Mouse (Mus musculus): ENCODE measurements around the gene Ddx25. TPM values are rescaled to one million over a fixed set of nuclear protein-coding genes. Genes with fewer than 3 reads are reported as not detected.

Ddx25 gene
- polyA plus RNA-seq, 1 experiment from 2014 or later, result 1.2 TPM

DNA sequence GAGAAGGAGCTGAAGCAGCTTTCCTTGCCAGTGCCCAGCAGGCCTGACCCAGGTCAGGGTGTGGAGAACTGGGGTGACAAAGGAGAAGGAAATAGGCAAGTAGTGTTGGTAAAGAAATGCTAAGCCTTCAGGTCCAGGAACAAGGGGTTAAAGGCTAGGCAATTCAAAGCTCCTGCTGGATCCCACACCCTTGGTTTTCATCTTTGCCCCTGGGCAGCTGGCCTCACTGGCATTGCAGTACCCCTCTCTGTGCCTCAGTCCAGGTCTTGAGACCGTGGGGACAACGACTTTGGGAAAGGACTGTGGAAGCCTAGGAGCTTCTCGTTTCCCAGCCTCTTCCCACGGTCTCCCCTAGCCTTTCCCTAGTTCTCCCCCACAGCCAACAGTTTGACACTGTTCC lies 44.4 kb downstream of the Ddx25 start:
- Histone ChIP-seq H3K27me3 (ENCODE audit: control insufficient read depth, insufficient read depth, low read length) (no peaks in the 10 kb centered on the region), H3K4me2 (ENCODE audit: low read depth, low read length) (no peak overlapping the region), H3K27ac (ENCODE audit: low read length) (no peak overlapping the region), H3K9ac (ENCODE audit: low read length) (no peak overlapping the region), H3K4me1 (ENCODE audit: control insufficient read depth, insufficient read depth, low read length) (no peaks in the 10 kb centered on the region), H3K36me3 (ENCODE audit: control insufficient read depth, insufficient read depth, low read length) (no peaks in the 10 kb centered on the region), H3K4me3 (replicated peaks; ENCODE audit: low read length) (no peak overlapping the region), H3K9me3 (replicated peaks; ENCODE audit: control insufficient read depth, low read length) (no peaks in the 10 kb centered on the region)
- no peak for ATAC-seq (ENCODE audit: insufficient read depth, low FRiP score)
- WGBS, result 81% methylated on average over 4 of the region's 4 CpGs

DNA sequence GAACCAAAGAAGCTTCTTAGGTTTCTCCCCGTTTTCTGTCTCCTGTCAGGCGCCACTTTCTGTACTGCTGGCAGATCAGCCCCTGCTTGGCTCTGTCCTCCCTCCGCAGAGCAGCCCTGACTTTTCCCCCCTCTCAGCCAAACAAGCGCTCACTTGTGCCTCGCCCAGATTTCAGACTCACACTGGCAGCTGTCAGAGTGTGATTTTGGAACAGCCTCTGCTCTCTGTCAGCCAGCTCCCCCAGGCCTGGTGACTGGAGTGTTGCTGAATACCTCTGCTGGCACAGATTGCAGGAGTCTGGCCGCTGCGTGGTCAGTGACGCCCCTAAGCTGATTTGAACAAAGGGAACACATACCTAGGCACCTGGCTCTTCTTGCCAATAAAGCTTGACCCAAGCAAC lies 50.1 kb downstream of the Ddx25 start:
- Histone ChIP-seq H3K4me2 (ENCODE audit: low read depth, low read length) (no peak overlapping the region), H3K9me3 (replicated peaks; ENCODE audit: control insufficient read depth, low read length) (no peaks in the 10 kb centered on the region), H3K4me3 (replicated peaks; ENCODE audit: low read length) (no peak overlapping the region), H3K4me1 (ENCODE audit: control insufficient read depth, insufficient read depth, low read length) (0 out of 2 replicates have a peak, but pooled peaks cover 3% of the 10 kb centered on the region), H3K9ac (ENCODE audit: low read length) (no peak overlapping the region), H3K27me3 (ENCODE audit: control insufficient read depth, insufficient read depth, low read length) (no peaks in the 10 kb centered on the region), H3K36me3 (ENCODE audit: control insufficient read depth, insufficient read depth, low read length) (0 out of 2 replicates have a peak, but pooled peaks cover 4% of the 10 kb centered on the region), H3K27ac (ENCODE audit: low read length) (0 out of 2 replicates have a peak overlapping the region, but pooled peaks have one; percentile 5)
- ATAC-seq (ENCODE audit: insufficient read depth, low FRiP score), result peak; percentile 42; the same call in 1 of the 2 replicates
- WGBS, result 39% methylated on average over 8 of the region's 8 CpGs

DNA sequence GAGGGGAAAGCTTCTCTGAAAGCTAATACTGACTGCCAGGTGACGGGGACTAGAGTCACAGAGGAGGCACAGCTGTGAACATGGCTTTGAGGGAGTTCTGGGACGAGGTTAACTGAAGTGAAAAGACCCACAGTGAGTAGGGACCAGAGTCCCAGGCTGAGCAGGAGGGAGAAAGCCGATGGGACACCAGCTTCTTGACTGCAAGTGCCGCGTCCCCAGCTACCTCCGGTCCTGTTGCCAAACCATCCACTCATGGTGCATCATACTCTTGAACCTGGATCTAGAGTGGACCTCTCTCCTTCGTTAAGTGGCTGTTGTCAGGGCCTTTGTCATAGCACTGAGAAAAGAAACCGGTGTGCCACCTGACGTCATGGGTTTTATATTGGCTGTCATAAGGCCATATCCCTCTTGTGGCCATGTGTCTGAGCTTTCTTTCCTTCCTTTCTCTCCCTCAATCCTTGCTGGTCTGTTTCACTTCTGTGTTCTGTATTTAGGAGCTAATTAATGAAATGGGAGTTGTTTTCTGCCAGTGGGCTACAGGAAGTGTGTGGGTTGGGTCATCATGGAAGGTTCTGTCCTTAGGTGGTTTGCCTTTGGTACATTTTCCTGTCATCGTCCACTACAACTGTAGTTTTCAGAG lies 55.8 kb downstream of the Ddx25 start:
- H3K36me3 ChIP-seq (ENCODE audit: control insufficient read depth, insufficient read depth, low read length), result 0 out of 2 replicates have a peak, but pooled peaks cover 4% of the 10 kb centered on the region
- no peak overlapping the region for H3K27ac ChIP-seq (ENCODE audit: low read length)
- H3K4me3 ChIP-seq (replicated peaks; ENCODE audit: low read length), result no peak overlapping the region
- no peaks in the 10 kb centered on the region for H3K9me3 ChIP-seq (replicated peaks; ENCODE audit: control insufficient read depth, low read length)
- no peak overlapping the region for H3K9ac ChIP-seq (ENCODE audit: low read length)
- ATAC-seq (ENCODE audit: insufficient read depth, low FRiP score), result no peak
- WGBS, result 91% methylated on average over 10 of the region's 10 CpGs
- H3K4me1 ChIP-seq (ENCODE audit: control insufficient read depth, insufficient read depth, low read length), result no peaks in the 10 kb centered on the region
- H3K4me2 ChIP-seq (ENCODE audit: low read depth, low read length), result no peak overlapping the region
- no peaks in the 10 kb centered on the region for H3K27me3 ChIP-seq (ENCODE audit: control insufficient read depth, insufficient read depth, low read length)

DNA sequence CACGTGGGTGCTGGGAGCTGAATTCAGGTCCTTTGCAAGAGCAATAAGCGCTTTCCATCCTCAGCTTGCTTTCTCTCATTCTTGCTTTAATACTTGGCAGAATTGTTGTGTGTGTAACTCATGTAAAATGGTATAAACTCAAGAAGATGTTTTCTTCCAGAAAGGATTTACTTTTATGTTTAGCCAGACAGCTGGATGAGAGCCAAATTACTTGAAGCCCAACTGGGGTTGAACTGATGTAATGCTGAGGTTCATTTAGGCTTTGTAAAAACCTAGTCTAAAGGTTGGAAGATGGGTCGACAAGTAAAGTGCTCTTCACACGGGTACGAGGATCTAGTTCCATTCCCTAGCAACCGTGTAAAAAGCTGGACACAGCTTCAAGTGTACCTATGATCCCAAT lies 58.4 kb downstream of the Ddx25 start:
- Histone ChIP-seq H3K9me3 (replicated peaks; ENCODE audit: control insufficient read depth, low read length) (no peaks in the 10 kb centered on the region), H3K27me3 (ENCODE audit: control insufficient read depth, insufficient read depth, low read length) (no peaks in the 10 kb centered on the region), H3K36me3 (ENCODE audit: control insufficient read depth, insufficient read depth, low read length) (no peaks in the 10 kb centered on the region), H3K4me1 (ENCODE audit: control insufficient read depth, insufficient read depth, low read length) (no peaks in the 10 kb centered on the region), H3K9ac (ENCODE audit: low read length) (no peak overlapping the region), H3K4me2 (ENCODE audit: low read depth, low read length) (no peak overlapping the region), H3K4me3 (replicated peaks; ENCODE audit: low read length) (no peak overlapping the region), H3K27ac (ENCODE audit: low read length) (no peak overlapping the region)
- 76% methylated on average over 6 of the region's 6 CpGs for WGBS
- ATAC-seq (ENCODE audit: insufficient read depth, low FRiP score), result no peak

DNA sequence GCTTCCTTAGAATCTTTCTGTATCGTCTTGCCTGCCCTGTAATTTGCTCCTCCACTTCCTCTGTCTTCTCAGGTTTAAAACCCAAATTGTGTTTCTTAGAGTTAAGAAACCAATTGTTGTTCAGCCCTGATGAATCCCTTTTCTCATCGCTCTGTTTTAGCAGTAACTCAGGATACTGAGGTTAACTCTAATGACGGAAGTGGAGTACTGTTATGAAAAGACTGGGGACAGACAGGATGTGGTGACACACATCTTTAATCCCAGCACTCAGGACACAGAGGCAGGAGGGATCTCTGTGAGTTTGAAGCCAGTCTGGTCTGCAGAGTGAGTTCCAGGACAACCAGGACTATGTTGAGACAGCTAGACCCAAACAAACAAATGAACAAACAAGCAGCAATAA lies 62.9 kb downstream of the Ddx25 start:
- Histone ChIP-seq H3K27ac (ENCODE audit: low read length) (no peak overlapping the region), H3K9ac (ENCODE audit: low read length) (no peak overlapping the region), H3K36me3 (ENCODE audit: control insufficient read depth, insufficient read depth, low read length) (no peaks in the 10 kb centered on the region), H3K4me1 (ENCODE audit: control insufficient read depth, insufficient read depth, low read length) (no peaks in the 10 kb centered on the region), H3K9me3 (replicated peaks; ENCODE audit: control insufficient read depth, low read length) (no peaks in the 10 kb centered on the region), H3K4me3 (replicated peaks; ENCODE audit: low read length) (no peak overlapping the region), H3K4me2 (ENCODE audit: low read depth, low read length) (no peak overlapping the region), H3K27me3 (ENCODE audit: control insufficient read depth, insufficient read depth, low read length) (no peaks in the 10 kb centered on the region)
- ATAC-seq (ENCODE audit: insufficient read depth, low FRiP score), result no peak
- WGBS, result 64% methylated on average over 3 of the region's 3 CpGs

DNA sequence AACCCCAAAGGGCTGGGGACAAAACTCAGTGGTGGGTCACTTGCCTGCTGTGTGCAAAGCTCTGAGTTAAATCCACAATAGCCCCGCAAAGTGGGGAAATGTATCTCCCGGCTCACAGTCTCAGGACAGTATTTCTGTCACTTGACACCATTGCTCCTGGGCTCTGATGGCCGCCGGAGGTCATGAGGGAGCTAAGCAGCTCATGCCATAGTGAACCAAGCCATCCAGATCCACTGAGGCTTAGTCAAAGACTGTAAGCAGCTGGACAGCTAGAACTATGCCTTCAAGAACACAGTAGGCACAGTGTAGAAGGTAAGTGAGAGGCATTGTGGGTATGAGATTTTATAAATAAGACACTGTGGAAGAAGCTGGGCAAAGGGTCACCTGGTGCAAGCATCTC lies 63.4 kb downstream of the Ddx25 start:
- 68% methylated on average over 4 of the region's 4 CpGs for WGBS
- no peak for ATAC-seq (ENCODE audit: insufficient read depth, low FRiP score)
- no peaks in the 10 kb centered on the region for H3K4me1 ChIP-seq (ENCODE audit: control insufficient read depth, insufficient read depth, low read length)

DNA sequence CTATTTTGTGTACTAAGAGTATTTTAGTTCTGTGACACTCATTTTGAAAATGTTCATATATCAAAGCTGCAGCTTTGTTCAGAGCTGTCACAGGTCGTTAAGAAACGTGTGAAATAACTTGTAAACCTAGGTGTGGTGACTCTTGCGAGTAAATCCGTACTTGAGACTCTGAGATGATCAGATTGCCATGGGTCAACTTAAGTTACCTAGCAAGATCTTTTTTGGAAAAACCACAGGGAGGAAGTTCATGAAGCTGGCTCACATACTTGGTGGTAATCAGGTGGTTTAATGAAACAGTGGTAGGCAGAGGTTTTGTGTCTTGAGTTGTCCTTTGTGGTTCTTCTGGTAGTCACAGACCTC lies 64.6 kb downstream of the Ddx25 start:
- Histone ChIP-seq H3K4me3 (replicated peaks; ENCODE audit: low read length) (no peak overlapping the region), H3K4me1 (ENCODE audit: control insufficient read depth, insufficient read depth, low read length) (no peaks in the 10 kb centered on the region), H3K9ac (ENCODE audit: low read length) (no peak overlapping the region), H3K9me3 (replicated peaks; ENCODE audit: control insufficient read depth, low read length) (no peaks in the 10 kb centered on the region), H3K27me3 (ENCODE audit: control insufficient read depth, insufficient read depth, low read length) (no peaks in the 10 kb centered on the region), H3K36me3 (ENCODE audit: control insufficient read depth, insufficient read depth, low read length) (no peaks in the 10 kb centered on the region), H3K27ac (ENCODE audit: low read length) (0 out of 2 replicates have a peak overlapping the region, but pooled peaks have one; percentile 3), H3K4me2 (ENCODE audit: low read depth, low read length) (no peak overlapping the region)
- WGBS, result 57% methylated on average over 4 of the region's 4 CpGs
- no peak for ATAC-seq (ENCODE audit: insufficient read depth, low FRiP score)

More for the DNA sequence above, 63.4 kb downstream of the Ddx25 start:
- Histone ChIP-seq H3K9me3 (replicated peaks; ENCODE audit: control insufficient read depth, low read length) (no peaks in the 10 kb centered on the region), H3K36me3 (ENCODE audit: control insufficient read depth, insufficient read depth, low read length) (no peaks in the 10 kb centered on the region), H3K9ac (ENCODE audit: low read length) (no peak overlapping the region), H3K27me3 (ENCODE audit: control insufficient read depth, insufficient read depth, low read length) (no peaks in the 10 kb centered on the region), H3K4me2 (ENCODE audit: low read depth, low read length) (no peak overlapping the region), H3K4me3 (replicated peaks; ENCODE audit: low read length) (no peak overlapping the region), H3K27ac (ENCODE audit: low read length) (no peak overlapping the region)

DNA sequence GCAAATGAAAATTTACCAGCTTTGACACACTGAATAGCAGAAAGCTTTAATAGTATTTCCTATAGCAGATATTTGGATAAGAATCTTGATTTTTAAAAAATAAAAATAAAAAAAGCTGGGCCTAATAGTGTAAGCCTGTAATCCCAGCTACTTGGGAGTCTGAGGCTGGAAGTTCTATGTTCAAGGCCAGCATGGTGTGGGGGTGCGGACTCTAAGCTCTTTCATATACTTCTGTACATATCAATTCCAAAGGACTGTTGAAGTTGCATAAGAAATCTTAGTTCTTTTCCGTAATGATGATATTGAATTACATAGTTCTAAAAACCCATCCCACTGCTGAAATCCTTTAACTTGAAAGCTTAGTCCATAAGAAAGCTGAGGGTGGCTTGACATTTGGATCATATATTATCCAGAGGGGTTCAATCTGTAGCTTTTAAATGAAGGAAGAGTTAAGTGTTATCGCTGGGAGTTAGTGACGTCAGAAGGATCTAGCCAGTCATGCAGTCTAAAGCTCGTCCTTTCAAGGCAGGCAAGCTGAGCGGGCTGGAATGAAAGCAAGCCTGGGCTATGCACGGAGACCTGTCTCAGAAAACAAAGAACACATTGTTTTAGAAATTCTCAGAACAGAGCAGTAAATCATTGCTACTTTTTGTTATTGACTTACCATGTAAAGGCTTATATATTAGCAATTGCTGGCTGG lies 65.1 kb downstream of the Ddx25 start:
- Histone ChIP-seq H3K4me1 (ENCODE audit: control insufficient read depth, insufficient read depth, low read length) (no peaks in the 10 kb centered on the region), H3K4me3 (replicated peaks; ENCODE audit: low read length) (no peak overlapping the region), H3K27me3 (ENCODE audit: control insufficient read depth, insufficient read depth, low read length) (no peaks in the 10 kb centered on the region), H3K4me2 (ENCODE audit: low read depth, low read length) (no peak overlapping the region), H3K27ac (ENCODE audit: low read length) (no peak overlapping the region), H3K9me3 (replicated peaks; ENCODE audit: control insufficient read depth, low read length) (no peaks in the 10 kb centered on the region), H3K36me3 (ENCODE audit: control insufficient read depth, insufficient read depth, low read length) (no peaks in the 10 kb centered on the region), H3K9ac (ENCODE audit: low read length) (no peak overlapping the region)
- ATAC-seq (ENCODE audit: insufficient read depth, low FRiP score), result peak; percentile 71
- WGBS, result 50% methylated on average over 7 of the region's 7 CpGs

DNA sequence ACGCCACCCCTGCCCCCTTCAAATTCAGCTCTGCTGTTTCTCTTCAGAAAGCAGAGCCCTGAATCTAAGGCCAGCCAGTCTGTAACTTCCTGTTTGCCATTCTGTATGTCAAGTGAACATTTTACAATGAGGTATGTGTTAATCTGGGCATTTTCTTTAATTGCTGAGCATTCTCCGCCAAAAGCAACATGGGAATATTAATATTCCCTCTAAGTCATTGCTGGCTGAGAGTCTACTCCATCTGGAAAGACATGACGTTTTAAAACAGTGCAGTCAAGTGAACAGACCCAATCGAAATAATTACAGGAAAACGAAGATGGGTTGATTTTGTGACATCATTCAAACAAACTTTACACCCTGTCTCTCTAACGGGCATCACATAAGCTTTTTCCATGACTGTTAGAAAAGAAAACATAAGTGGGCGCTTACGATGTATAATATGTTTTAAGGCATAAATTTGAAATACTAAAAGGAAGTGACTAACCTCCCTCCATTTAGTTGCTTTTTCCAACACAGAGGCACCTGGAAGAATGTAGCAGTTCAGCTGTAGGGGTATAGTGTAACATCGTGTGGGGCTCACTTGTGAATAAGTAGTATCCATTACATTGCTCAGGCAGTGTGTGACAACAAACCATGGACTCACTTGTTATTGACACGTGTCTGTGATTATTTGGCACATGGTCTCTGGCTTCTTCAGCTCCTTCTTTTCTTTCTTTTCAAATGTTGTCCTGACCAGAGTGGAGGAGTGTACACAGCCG lies 67.0 kb downstream of the Ddx25 start:
- Histone ChIP-seq H3K4me2 (ENCODE audit: low read depth, low read length) (no peak overlapping the region), H3K4me3 (replicated peaks; ENCODE audit: low read length) (no peak overlapping the region), H3K27ac (ENCODE audit: low read length) (no peak overlapping the region), H3K4me1 (ENCODE audit: control insufficient read depth, insufficient read depth, low read length) (no peaks in the 10 kb centered on the region), H3K36me3 (ENCODE audit: control insufficient read depth, insufficient read depth, low read length) (no peaks in the 10 kb centered on the region), H3K9me3 (replicated peaks; ENCODE audit: control insufficient read depth, low read length) (no peaks in the 10 kb centered on the region), H3K9ac (ENCODE audit: low read length) (no peak overlapping the region), H3K27me3 (ENCODE audit: control insufficient read depth, insufficient read depth, low read length) (no peaks in the 10 kb centered on the region)
- ATAC-seq (ENCODE audit: insufficient read depth, low FRiP score), result no peak
- WGBS, result 79% methylated on average over 11 of the region's 11 CpGs
